Mouse (Mus musculus) liver, postnatal 0 days (tissue): ENCODE data around the gene Inpp5a. TPM values are rescaled to one million over a fixed set of nuclear protein-coding genes. Genes with fewer than 3 reads are reported as not detected.

Experiments used
- ATAC-seq: fragments of 200-750 bp; cut with Nextera tagmentation; 2 replicates; pipeline ENCODE4 v1.8.0; 2017; ENCODE audit warnings: mild to moderate bottlenecking, moderate library complexity
- DNase-seq: peaks from one replicate; pipeline ENCODE4 v3.0.0-alpha.2; 2016
- H3K27ac ChIP-seq: fragments of 300-500 bp; sonication (generic); 2 replicates; pipeline ENCODE4 v1.5.1; 2014; ENCODE audit warnings: antibody characterized with exemption, moderate library complexity, mild to moderate bottlenecking, low read depth
- H3K27me3 ChIP-seq: fragments of 300-500 bp; sonication (generic); 2 replicates; pipeline ENCODE4 v1.6.1; 2014; ENCODE audit warnings: low read length, control low read depth, mixed read lengths; ENCODE audit not compliant: insufficient read depth
- H3K36me3 ChIP-seq: fragments of 300-500 bp; sonication (generic); replicated peaks from 2 replicates; pipeline ENCODE4 v1.6.1; 2014; ENCODE audit warnings: mild to moderate bottlenecking, control low read depth, low read length, moderate library complexity, mixed read lengths; ENCODE audit not compliant: insufficient read depth
- H3K4me1 ChIP-seq: fragments of 300-500 bp; sonication (generic); 2 replicates; pipeline ENCODE4 v1.6.1; 2014; ENCODE audit warnings: antibody characterized with exemption, mild to moderate bottlenecking, control low read depth; ENCODE audit not compliant: insufficient read depth
- H3K4me2 ChIP-seq: fragments of 300-500 bp; sonication (generic); 2 replicates; pipeline ENCODE4 v1.6.1; 2014; ENCODE audit warnings: low read depth, mild to moderate bottlenecking, low read length, moderate library complexity, mixed read lengths
- H3K4me3 ChIP-seq: fragments of 300-500 bp; sonication (generic); 2 replicates; pipeline ENCODE4 v1.5.1; 2014; ENCODE audit warnings: low read depth, low read length
- H3K9ac ChIP-seq: fragments of 300-500 bp; sonication (generic); replicated peaks from 2 replicates; pipeline ENCODE4 v1.6.1; 2014; ENCODE audit warnings: mild to moderate bottlenecking, moderate library complexity
- H3K9me3 ChIP-seq: fragments of 300-500 bp; sonication (generic); 2 replicates; pipeline ENCODE4 v1.6.1; 2016; ENCODE audit warnings: mild to moderate bottlenecking, control low read depth, low read length, mixed read lengths
- CTCF ChIP-seq: sonication (generic); IDR thresholded peaks from 2 replicates; pipeline ENCODE4 v1.5.1; 2016; ENCODE audit warnings: antibody characterized with exemption, low read depth
- EP300 ChIP-seq: IDR thresholded peaks from 2 replicates; pipeline ENCODE4 v1.6.1; 2016; ENCODE audit warnings: antibody characterized with exemption, low read depth, mild to moderate bottlenecking
- whole genome bisulfite sequencing: fragments of 180-500 bp; shearing (Covaris S2); extraction: QIAGEN DNeasy Blood & Tissue Kit; methylation state at CpG from one replicate; pipeline ENCODE4 v1.1.7; 2014; ENCODE audit not compliant: insufficient replicate concordance; 5-methylcytosine and 5-hydroxymethylcytosine counted together
- polyA plus RNA-seq: library from polyadenylated mRNA; unstranded; fragments of >200 nt; fragmentation: Nextera tagmentation; extraction: Ambion mirVana; gene quantifications from 2 replicates; pipeline ENCODE4 v1.2.1, GENCODE M21; 2015

Gene Inpp5a
- polyA plus RNA-seq, 1 experiment from 2014 or later, result 6.0 TPM

- peaks cover 13% of the 10 kb centered on the region for H3K4me1 ChIP-seq
- TF ChIP-seq EP300 (no peak), CTCF (no peak)
Observed at GRCm38 (mm10) chr7:139498038-139498625, 109.2 kb downstream of the Inpp5a start.

GRCm38 (mm10) chr7:139504064-139504463 is 115.2 kb downstream of the Inpp5a start:
- Histone ChIP-seq H3K27me3 (no peaks in the 10 kb centered on the region), H3K4me1 (no peaks in the 10 kb centered on the region), H3K4me2 (no peak overlapping the region), H3K4me3 (no peak overlapping the region), H3K36me3 (no peaks in the 10 kb centered on the region), H3K9me3 (no peaks in the 10 kb centered on the region), H3K27ac (no peak overlapping the region), H3K9ac (no peak overlapping the region)
- DNase-seq (no peak), ATAC-seq (no peak)
- WGBS, result 82% methylated on average over 7 of the region's 7 CpGs
- TF ChIP-seq CTCF, result no peak

More at GRCm38 (mm10) chr7:139498038-139498625, 109.2 kb downstream of the Inpp5a start:
- H3K4me2 ChIP-seq, result no peak overlapping the region
- no peaks in the 10 kb centered on the region for H3K36me3 ChIP-seq
- no peak overlapping the region for H3K4me3 ChIP-seq
- DNase-seq, result no peak
- ATAC-seq, result no peak
- WGBS, result 83% methylated on average over 19 of the region's 19 CpGs
- no peak overlapping the region for H3K9ac ChIP-seq
- no peaks in the 10 kb centered on the region for H3K27me3 ChIP-seq
- H3K9me3 ChIP-seq, result no peaks in the 10 kb centered on the region
- no peak overlapping the region for H3K27ac ChIP-seq

- Histone ChIP-seq H3K4me3 (no peak overlapping the region), H3K9me3 (no peaks in the 10 kb centered on the region), H3K9ac (no peak overlapping the region), H3K36me3 (no peaks in the 10 kb centered on the region; the same call in 1 of the 2 replicates), H3K4me2 (no peak overlapping the region), H3K4me1 (no peaks in the 10 kb centered on the region), H3K27ac (no peak overlapping the region), H3K27me3 (no peaks in the 10 kb centered on the region)
- ATAC-seq (no peak), DNase-seq (no peak)
- WGBS, result 64% methylated on average over 9 of the region's 9 CpGs
- TF ChIP-seq CTCF, result no peak
- no peak for TF ChIP-seq EP300
Observed at GRCm38 (mm10) chr7:139506677-139507412, 117.9 kb downstream of the Inpp5a start.

- TF ChIP-seq EP300 (no peak), CTCF (no peak)
- no peak for DNase-seq
- H3K36me3 ChIP-seq, result peaks cover 5% of the 10 kb centered on the region; the same call in 1 of the 2 replicates
- no peak for ATAC-seq
- no peaks in the 10 kb centered on the region for H3K27me3 ChIP-seq
- H3K9me3 ChIP-seq, result no peaks in the 10 kb centered on the region
- H3K4me3 ChIP-seq, result no peak overlapping the region
- H3K4me2 ChIP-seq, result no peak overlapping the region
- no peak overlapping the region for H3K9ac ChIP-seq
- WGBS, result 76% methylated on average over 4 of the region's 4 CpGs
- H3K4me1 ChIP-seq, result no peaks in the 10 kb centered on the region
- no peak overlapping the region for H3K27ac ChIP-seq
Observed at GRCm38 (mm10) chr7:139508938-139509337, 120.0 kb downstream of the Inpp5a start.

GRCm38 (mm10) chr7:139515959-139516660 is 127.2 kb downstream of the Inpp5a start:
- no peak for DNase-seq
- WGBS, result 75% methylated on average over 13 of the region's 13 CpGs

GRCm38 (mm10) chr7:139516661-139517016 is 127.7 kb downstream of the Inpp5a start:
- H3K27me3 ChIP-seq, result no peaks in the 10 kb centered on the region
- TF ChIP-seq EP300, result no peak
- H3K36me3 ChIP-seq, result peaks cover 17% of the 10 kb centered on the region
- 79% methylated on average over 5 of the region's 5 CpGs for WGBS
- no peaks in the 10 kb centered on the region for H3K4me1 ChIP-seq
- H3K4me2 ChIP-seq, result no peak overlapping the region
- DNase-seq, result no peak
- H3K9me3 ChIP-seq, result no peaks in the 10 kb centered on the region
- no peak overlapping the region for H3K4me3 ChIP-seq
- ATAC-seq, result no peak
- H3K9ac ChIP-seq, result no peak overlapping the region
- H3K27ac ChIP-seq, result no peak overlapping the region

More at GRCm38 (mm10) chr7:139515959-139516660, 127.2 kb downstream of the Inpp5a start:
- Histone ChIP-seq H3K9ac (no peak overlapping the region), H3K36me3 (peaks cover 17% of the 10 kb centered on the region), H3K27me3 (no peaks in the 10 kb centered on the region), H3K4me2 (no peak overlapping the region), H3K4me3 (no peak overlapping the region), H3K9me3 (no peaks in the 10 kb centered on the region), H3K4me1 (no peaks in the 10 kb centered on the region), H3K27ac (no peak overlapping the region)
- ATAC-seq, result no peak
- TF ChIP-seq EP300 (no peak), CTCF (no peak)
